19 mouse cellular contexts compared by ENCODE assay signal in genomic region chr8:123786644-123787043, GRCm38 (mm10).
"Had no signal": no experiment of that assay in that cellular context is flagged by ENCODE, and none has a peak within 500 bp of the region (broad histone marks: within the 10 kb centered on the region; RNA-seq: fewer than 3 reads in every experiment).

No protein-coding gene starts in this region.

- H3K27ac ChIP-seq: kidney, embryonic 15.5 days; limb, embryonic 10.5 days; limb, embryonic 13.5 days; liver, embryonic 12.5 days; liver, embryonic 15.5 days; lung, embryonic 15.5 days; neural tube, embryonic 12.5 days; neural tube, embryonic 15.5 days; stomach, embryonic 15.5 days had no signal

- ATAC-seq: liver, embryonic 12.5 days had no signal

- H3K4me3 ChIP-seq: kidney, embryonic 15.5 days; limb, embryonic 10.5 days; limb, embryonic 13.5 days; lung, embryonic 15.5 days; midbrain, embryonic 10.5 days; neural tube, embryonic 12.5 days; neural tube, embryonic 15.5 days; stomach, embryonic 15.5 days had no signal

- H3K4me2 ChIP-seq: neural tube, embryonic 12.5 days had no signal

- H3K36me3 ChIP-seq: kidney, embryonic 15.5 days; limb, embryonic 10.5 days; limb, embryonic 13.5 days; liver, embryonic 12.5 days; liver, embryonic 15.5 days; lung, embryonic 15.5 days; midbrain, embryonic 10.5 days; neural tube, embryonic 12.5 days; neural tube, embryonic 15.5 days; stomach, embryonic 15.5 days had no signal

- DNase-seq: kidney, adult 8-10 months; kidney, postnatal 10 days; liver; lung, adult 18-20 months; lung, postnatal 36 days; midbrain, embryonic 14.5 days; right cerebral cortex, postnatal 14 days; spleen, adult 18-20 months had no signal

- H3K27me3 ChIP-seq: liver, embryonic 15.5 days; neural tube, embryonic 12.5 days; stomach, embryonic 15.5 days had no signal

- H3K9ac ChIP-seq: kidney, embryonic 15.5 days; limb, embryonic 13.5 days; liver, embryonic 12.5 days; liver, embryonic 15.5 days; lung, embryonic 15.5 days; neural tube, embryonic 12.5 days; neural tube, embryonic 15.5 days; stomach, embryonic 15.5 days had no signal

- H3K9me3 ChIP-seq: kidney, embryonic 15.5 days; limb, embryonic 10.5 days; limb, embryonic 13.5 days; liver, embryonic 12.5 days; liver, embryonic 15.5 days; lung, embryonic 15.5 days; megakaryocyte, embryonic 14.5 days; midbrain, embryonic 10.5 days; neural tube, embryonic 12.5 days; neural tube, embryonic 15.5 days; stomach, embryonic 15.5 days had no signal
